Mouse (Mus musculus) hindbrain, postnatal 0 days (tissue): ENCODE measurements around the gene 4931406C07Rik. TPM values are rescaled to one million over a fixed set of nuclear protein-coding genes. Genes with fewer than 3 reads are reported as not detected.
A peak's percentile ranks its signal among the peaks of the same experiment; 100 is the strongest.

Source experiments
- ATAC-seq: fragments of 200-750 bp; cut with Nextera tagmentation; 2 replicates; pipeline ENCODE4 v1.8.0; 2017; ENCODE audit warnings: mild to moderate bottlenecking, moderate TSS enrichment, moderate library complexity
- DNase-seq: peaks from one replicate; pipeline ENCODE4 v3.0.0-alpha.2; 2015; ENCODE audit warnings: low spot score
- H3K27ac ChIP-seq: fragments of 300-500 bp; sonication (generic); 2 replicates; pipeline ENCODE4 v1.5.1; 2014; ENCODE audit warnings: mild to moderate bottlenecking
- H3K27me3 ChIP-seq: fragments of 300-500 bp; sonication (generic); 2 replicates; pipeline ENCODE4 v1.6.1; 2014; ENCODE audit warnings: low read length, mixed read lengths; ENCODE audit not compliant: insufficient read depth
- H3K36me3 ChIP-seq: fragments of 300-500 bp; sonication (generic); 2 replicates; pipeline ENCODE4 v1.6.1; 2014; ENCODE audit warnings: low read length, mixed read lengths; ENCODE audit not compliant: insufficient read depth
- H3K4me1 ChIP-seq: fragments of 300-500 bp; sonication (generic); 2 replicates; pipeline ENCODE4 v1.6.1; 2014; ENCODE audit warnings: antibody characterized with exemption, low read length, mixed read lengths; ENCODE audit not compliant: insufficient read depth
- H3K4me2 ChIP-seq: fragments of 300-500 bp; sonication (generic); 2 replicates; pipeline ENCODE4 v1.6.1; 2014; ENCODE audit warnings: low read depth, mild to moderate bottlenecking, low read length, moderate library complexity, mixed read lengths
- H3K4me3 ChIP-seq: fragments of 300-500 bp; sonication (generic); 2 replicates; pipeline ENCODE4 v1.5.1; 2014; ENCODE audit warnings: low read length
- H3K9ac ChIP-seq: fragments of 300-500 bp; sonication (generic); replicated peaks from 2 replicates; pipeline ENCODE4 v1.6.1; 2014; ENCODE audit warnings: mild to moderate bottlenecking, low read length, moderate library complexity, mixed read lengths
- H3K9me3 ChIP-seq: fragments of 300-500 bp; sonication (generic); 2 replicates; pipeline ENCODE4 v1.6.1; 2016; ENCODE audit warnings: low read length, mixed read lengths
- CTCF ChIP-seq: IDR thresholded peaks from 2 replicates; pipeline ENCODE4 v1.5.1; 2016; ENCODE audit warnings: antibody characterized with exemption, control low read depth, low read depth
- WGBS: fragments of 180-500 bp; shearing (Covaris S2); extraction: QIAGEN DNeasy Blood & Tissue Kit; methylation state at CpG from one replicate; pipeline ENCODE4 v1.1.7; 2014; 5-methylcytosine and 5-hydroxymethylcytosine counted together
- polyA plus RNA-seq: library from polyadenylated mRNA; unstranded; fragments of >200 nt; fragmentation: Nextera tagmentation; extraction: Ambion mirVana; gene quantifications from 2 replicates; pipeline ENCODE4 v1.2.1, GENCODE M21; 2015
- total RNA-seq: library from RNA; depleted of rRNA; stranded (reverse); fragments of >200 nt; gene quantifications from 2 replicates; pipeline ENCODE4 v1.2.3, GENCODE M21; 2014

The 4931406C07Rik gene
- total and polyA plus RNA-seq, 2 experiments from 2014 or later, result 11.0 to 14.8 TPM

DNA sequence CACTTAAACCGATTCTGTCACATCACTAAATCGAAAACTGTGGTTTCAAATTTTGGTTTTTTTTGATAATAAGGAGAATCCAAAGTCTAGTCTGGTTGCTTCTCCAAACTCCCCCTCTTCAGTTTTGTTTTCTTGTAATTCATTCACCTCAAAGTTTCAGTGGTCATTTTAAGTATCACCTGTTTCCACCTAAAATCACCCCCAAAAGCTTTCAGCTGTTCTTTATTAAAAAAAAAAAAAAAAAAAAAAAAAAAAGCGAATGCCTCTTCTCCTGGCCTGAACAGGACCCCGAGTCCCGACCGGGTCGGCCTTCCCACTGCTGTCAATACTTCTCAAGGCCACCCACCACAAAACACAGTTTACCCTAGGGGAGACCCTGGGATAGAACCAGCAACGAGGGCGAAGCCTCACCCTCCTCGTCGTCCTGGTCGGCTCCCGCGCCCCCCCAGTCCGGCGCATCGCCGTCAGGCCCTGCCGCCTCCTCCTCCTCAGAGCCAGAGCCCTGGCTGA lies 27.1 kb downstream of the 4931406C07Rik start:
- peak overlapping the region; percentile 94 for H3K27ac ChIP-seq
- H3K4me3 ChIP-seq, result peak overlapping the region; percentile 95
- ATAC-seq (no peak; the same call in 1 of the 2 replicates), DNase-seq (no peak)
- peaks cover 27% of the 10 kb centered on the region; the same call in 1 of the 2 replicates for H3K36me3 ChIP-seq
- no peaks in the 10 kb centered on the region for H3K9me3 ChIP-seq
- H3K4me2 ChIP-seq, result peak overlapping the region; percentile 59
- no peaks in the 10 kb centered on the region for H3K27me3 ChIP-seq
- no peak for TF ChIP-seq CTCF
- H3K4me1 ChIP-seq, result peaks cover 4% of the 10 kb centered on the region; the same call in 1 of the 2 replicates
- peak overlapping the region; percentile 87 for H3K9ac ChIP-seq
- WGBS, result 9% methylated on average over 19 of the region's 19 CpGs

DNA sequence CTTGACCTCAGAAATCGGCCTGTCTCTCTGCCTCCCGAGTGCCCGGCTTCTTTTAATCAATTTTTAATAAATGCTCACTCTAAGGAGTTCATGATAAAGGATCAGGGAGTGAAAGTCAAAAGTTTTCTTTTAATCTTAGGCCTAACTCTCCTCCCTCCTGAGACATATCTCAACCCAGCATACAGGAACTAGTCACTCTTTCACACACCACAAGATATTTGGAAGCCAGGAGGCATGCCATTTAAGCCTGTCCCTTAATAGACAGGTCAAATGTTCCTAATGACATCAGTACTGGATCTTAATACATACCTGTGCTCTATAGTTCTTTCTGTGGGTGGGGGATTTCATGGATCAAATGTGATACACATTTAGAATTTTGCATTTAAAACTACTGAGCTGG lies 27.9 kb downstream of the 4931406C07Rik start:
- no peak for TF ChIP-seq CTCF
- no peak overlapping the region for H3K4me3 ChIP-seq
- DNase-seq (no peak), ATAC-seq (no peak)
- H3K27ac ChIP-seq, result no peak overlapping the region
- peak overlapping the region; percentile 59; the same call in 1 of the 2 replicates for H3K4me2 ChIP-seq
- peaks cover 35% of the 10 kb centered on the region; the same call in 1 of the 2 replicates for H3K36me3 ChIP-seq
- H3K9ac ChIP-seq, result no peak overlapping the region
- H3K4me1 ChIP-seq, result peaks cover 4% of the 10 kb centered on the region; the same call in 1 of the 2 replicates
- no peaks in the 10 kb centered on the region for H3K9me3 ChIP-seq
- H3K27me3 ChIP-seq, result no peaks in the 10 kb centered on the region
- WGBS, result 90% methylated on average over 3 of the region's 3 CpGs

DNA sequence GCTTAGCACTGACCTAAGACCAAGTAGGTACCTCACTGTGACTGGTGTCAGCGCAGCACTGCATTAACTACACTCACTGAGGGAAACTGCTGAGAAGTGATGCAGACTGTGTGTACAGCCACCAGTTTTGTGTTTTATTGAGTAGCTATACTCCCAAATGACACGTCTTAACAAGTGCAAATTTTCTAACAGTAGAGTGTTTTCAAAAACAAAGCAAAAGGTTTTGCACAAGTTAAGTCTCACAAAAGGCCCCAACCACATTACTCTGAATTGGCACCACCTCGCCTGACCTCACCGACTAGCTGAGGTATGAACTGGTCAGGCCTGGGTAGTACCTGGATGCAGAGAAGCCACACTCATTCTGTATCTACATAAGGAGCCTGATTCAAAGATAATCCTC lies 29.4 kb downstream of the 4931406C07Rik start:
- TF ChIP-seq CTCF, result no peak
- no peak for ATAC-seq
- H3K27ac ChIP-seq, result no peak overlapping the region
- 96% methylated on average over 4 of the region's 4 CpGs for WGBS
- no peak for DNase-seq
- no peaks in the 10 kb centered on the region for H3K27me3 ChIP-seq
- no peak overlapping the region for H3K4me3 ChIP-seq
- H3K9me3 ChIP-seq, result no peaks in the 10 kb centered on the region
- peaks cover 50% of the 10 kb centered on the region for H3K36me3 ChIP-seq
- H3K4me1 ChIP-seq, result peaks cover 4% of the 10 kb centered on the region; the same call in 1 of the 2 replicates
- no peak overlapping the region for H3K9ac ChIP-seq
- no peak overlapping the region for H3K4me2 ChIP-seq

DNA sequence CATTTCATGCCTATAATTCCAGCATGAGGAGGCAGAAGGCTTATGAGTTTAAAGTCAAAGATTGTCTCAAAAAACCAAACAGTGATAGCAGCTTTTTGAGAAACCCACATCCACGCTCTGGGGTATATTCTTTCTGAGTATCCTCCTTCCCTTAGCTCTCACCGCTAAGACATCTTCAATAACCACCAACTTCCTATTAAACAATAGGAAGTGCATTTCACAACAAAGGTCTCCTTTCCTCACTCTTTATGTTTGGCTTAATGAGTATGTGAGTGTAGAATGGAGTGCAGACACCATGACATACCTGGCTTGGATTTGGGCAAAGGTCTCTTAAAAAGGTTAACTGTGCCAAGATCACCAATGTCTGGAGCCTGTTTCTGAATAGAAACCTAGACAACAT lies 32.3 kb downstream of the 4931406C07Rik start:
- Histone ChIP-seq H3K27ac (no peak overlapping the region), H3K4me1 (no peaks in the 10 kb centered on the region; the same call in 1 of the 2 replicates), H3K27me3 (no peaks in the 10 kb centered on the region), H3K36me3 (peaks cover 76% of the 10 kb centered on the region), H3K4me2 (no peak overlapping the region), H3K4me3 (no peak overlapping the region), H3K9ac (no peak overlapping the region), H3K9me3 (no peaks in the 10 kb centered on the region)
- no peak for TF ChIP-seq CTCF
- WGBS, result 92% methylated on average over 2 of the region's 2 CpGs
- DNase-seq (no peak), ATAC-seq (no peak)

GRCm38 (mm10) chr9:15263487-15263886 lies 42.8 kb downstream of the 4931406C07Rik start:
- Histone ChIP-seq H3K36me3 (peaks cover 52% of the 10 kb centered on the region), H3K27ac (no peak overlapping the region), H3K9ac (no peak overlapping the region), H3K4me1 (no peaks in the 10 kb centered on the region), H3K4me2 (no peak overlapping the region), H3K9me3 (no peaks in the 10 kb centered on the region), H3K4me3 (no peak overlapping the region), H3K27me3 (no peaks in the 10 kb centered on the region)
- ATAC-seq, result no peak
- WGBS, result 95% methylated on average over 10 of the region's 10 CpGs
- no peak for TF ChIP-seq CTCF
- no peak for DNase-seq

DNA sequence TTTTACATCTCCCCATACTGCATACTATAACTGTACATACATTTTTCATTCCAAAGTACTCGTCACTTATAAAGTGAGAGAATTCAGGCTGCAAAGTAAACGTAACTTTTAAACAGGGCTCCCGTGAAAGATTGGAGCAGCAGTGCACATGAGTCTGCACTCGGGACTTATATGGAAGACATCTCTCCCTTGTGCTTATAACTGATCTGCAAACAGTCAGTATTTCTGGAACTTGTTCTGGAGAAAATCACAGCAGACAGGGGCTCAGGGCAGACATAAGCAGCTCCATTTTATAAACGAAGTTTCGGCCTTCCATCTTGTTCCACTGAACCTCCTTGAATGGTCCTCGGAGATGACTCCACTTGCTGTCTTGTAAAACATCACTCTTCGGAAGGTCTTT lies 44.3 kb downstream of the 4931406C07Rik start:
- Histone ChIP-seq H3K27ac (no peak overlapping the region), H3K9me3 (no peaks in the 10 kb centered on the region), H3K27me3 (no peaks in the 10 kb centered on the region), H3K4me1 (no peaks in the 10 kb centered on the region), H3K4me3 (no peak overlapping the region), H3K36me3 (peaks cover 39% of the 10 kb centered on the region), H3K9ac (no peak overlapping the region), H3K4me2 (no peak overlapping the region)
- no peak for DNase-seq
- no peak for ATAC-seq
- no peak for TF ChIP-seq CTCF
- WGBS, result 96% methylated on average over 8 of the region's 8 CpGs

GRCm38 (mm10) chr9:15256214-15256613 lies 50.0 kb downstream of the 4931406C07Rik start:
- Histone ChIP-seq H3K4me3 (no peak overlapping the region), H3K27ac (no peak overlapping the region), H3K4me2 (no peak overlapping the region), H3K27me3 (no peaks in the 10 kb centered on the region), H3K9me3 (no peaks in the 10 kb centered on the region), H3K36me3 (no peaks in the 10 kb centered on the region; the same call in 1 of the 2 replicates), H3K9ac (no peak overlapping the region), H3K4me1 (no peaks in the 10 kb centered on the region)
- 76% methylated on average over 3 of the region's 3 CpGs for WGBS
- TF ChIP-seq CTCF, result no peak
- no peak for DNase-seq
- no peak for ATAC-seq
